Mouse (Mus musculus) thymus, postnatal 0 days (tissue): ENCODE results near the gene Asxl1. TPM values are rescaled to one million over a fixed set of nuclear protein-coding genes. Genes with fewer than 3 reads are reported as not detected.

ENCODE experiments used
- DNase-seq: peaks from one replicate; pipeline ENCODE4 v3.0.0-alpha.2; 2015; ENCODE audit warnings: low spot score
- polyA plus RNA-seq: library from polyadenylated mRNA; unstranded; fragments of >200 nt; fragmentation: Nextera tagmentation; extraction: Ambion mirVana; gene quantifications from 2 replicates; pipeline ENCODE4 v1.2.1, GENCODE M21; 2015

Asxl1 gene
- 13.3 and 15.6 TPM in 2 replicates for polyA plus RNA-seq

DNA sequence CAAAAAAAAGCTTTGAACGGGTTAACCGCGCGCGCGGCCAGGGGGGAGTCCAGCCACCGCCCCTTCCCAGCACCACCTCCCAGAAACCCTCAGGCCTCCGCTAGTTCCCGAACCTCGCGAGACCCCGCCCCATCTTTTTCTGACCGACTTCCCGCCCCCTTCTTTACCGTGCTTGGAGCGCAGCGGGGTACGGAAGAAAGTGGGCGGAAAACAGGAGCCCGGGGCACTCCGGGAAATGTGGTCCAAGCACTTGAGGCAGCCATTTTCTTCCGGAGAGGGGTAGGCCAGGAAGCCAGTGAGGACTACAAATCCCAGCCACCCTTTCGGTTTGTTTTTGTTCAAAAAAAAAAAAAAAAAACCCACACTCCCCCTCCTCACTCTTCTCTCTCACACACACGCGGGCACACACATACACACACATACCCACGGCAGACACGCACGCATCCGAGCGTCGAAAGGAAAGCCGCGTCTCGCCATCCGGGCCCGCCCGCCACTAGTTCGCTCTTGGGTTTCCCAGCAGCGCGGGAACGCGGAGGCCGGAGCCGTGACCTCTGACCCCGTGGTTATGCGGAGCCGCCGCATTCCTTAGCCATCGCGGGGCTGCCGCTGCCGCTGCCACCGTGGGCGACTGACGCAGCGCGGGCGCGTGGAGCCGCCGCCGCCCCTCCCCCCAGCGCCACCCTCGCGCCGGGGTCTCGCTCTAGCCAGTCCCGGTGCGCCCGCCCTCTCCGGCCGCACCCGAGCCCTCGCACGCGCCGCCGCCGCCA, at the start of gene Asxl1:
Gene Asxl1 (plus strand): TSS at position 376 of the 767 bp plus-strand sequence.
- peak; percentile 97 for DNase-seq

DNA sequence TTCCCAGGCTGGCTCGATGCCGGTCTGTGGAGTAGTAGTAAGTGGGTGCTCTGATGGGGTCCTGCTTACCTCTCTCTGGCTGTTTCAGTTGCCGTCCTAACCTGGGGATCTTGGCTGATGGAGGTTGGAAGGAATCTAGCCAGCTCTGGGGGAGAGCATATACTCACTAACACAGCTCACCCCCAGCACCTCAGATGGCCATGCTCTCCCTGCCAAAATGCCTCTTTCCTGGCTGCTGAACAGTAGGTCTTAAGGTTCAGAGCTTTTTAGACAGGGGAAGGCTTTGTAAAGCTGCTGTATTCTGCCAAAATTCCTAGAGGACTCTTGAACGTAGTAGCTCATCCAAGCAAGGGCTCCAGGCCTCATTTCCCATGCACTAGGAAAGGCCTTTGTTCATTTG, 47.9 kb upstream of the Asxl1 start:
- no peak for DNase-seq

DNA sequence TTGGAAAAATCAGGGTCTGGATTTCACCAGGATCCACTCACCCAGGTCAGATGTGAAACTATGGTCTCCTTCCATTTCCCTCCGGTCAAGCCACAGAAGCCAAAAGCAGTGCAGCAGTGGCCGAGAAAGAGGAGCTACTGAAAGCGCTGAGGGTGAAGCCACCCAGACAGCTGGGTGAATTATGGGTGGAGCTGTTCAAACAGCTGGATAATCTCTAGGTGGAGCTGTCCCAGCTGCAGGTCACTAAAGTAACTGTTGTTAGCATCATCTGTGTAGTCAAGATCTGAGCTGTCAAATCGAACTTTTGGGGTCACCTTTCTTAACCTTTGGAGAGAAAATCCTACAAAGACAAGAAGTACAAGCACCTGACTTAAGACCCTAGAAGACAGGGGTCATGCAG, 47.2 kb upstream of the Asxl1 start:
- DNase-seq = no peak

DNA sequence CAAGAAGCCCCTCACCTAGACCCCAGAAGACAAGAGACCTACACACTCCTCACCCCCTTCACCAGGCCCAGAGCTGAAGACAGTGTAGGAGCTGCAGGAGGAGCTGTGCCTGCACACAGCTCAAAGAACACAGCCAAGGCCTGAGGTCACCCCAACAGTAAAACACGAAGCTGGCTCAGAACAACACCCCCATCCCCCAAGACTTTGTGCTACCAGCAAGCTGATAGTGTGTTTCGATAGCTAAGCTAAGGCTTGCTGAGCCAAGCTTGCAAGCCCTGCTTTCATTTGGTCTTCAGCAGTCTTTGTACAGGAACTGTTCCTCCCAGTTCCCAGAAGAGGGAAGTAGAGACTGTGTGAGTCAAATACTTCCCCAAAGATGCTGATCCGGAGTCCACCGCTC, 46.8 kb upstream of the Asxl1 start:
- DNase-seq = no peak

DNA sequence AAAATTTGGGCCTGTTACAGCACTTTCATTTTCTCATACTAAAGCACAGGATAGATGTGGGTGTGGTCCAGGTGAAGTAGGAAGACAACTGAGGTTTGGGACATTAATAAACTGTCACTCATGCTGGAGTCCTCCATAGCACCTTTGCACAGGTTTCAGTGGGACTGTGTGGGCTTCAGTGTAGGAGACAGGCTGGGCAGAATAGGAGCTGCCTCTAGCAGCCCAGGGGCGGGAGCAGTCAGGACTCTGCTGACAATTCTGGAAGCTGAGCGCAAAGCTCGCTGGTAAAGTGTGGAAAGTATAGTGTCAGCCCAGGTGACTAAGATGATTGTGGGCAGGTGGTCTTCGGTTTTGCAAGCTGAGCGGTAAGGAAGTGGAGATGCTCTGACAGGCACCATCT, 44.5 kb upstream of the Asxl1 start:
- DNase-seq = no peak

DNA sequence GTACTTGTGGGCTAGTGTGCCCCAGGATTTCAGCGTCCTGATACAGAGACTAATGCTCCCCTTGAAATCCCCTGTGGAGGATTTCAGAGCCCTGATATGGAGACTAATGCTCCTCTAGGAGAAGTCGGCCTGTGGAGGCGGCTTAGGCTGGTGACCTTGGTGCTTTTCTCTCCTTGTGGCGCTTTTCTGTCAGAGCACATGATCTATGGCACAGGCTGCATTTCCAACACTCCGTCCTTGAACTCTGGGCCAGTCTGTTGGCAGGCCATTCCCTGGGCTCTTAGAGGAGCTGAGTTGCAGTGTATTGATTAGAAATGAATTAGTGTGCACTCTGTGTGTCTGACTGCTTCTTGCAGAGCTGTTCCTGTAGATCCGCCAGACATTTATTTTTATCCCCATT, 40.4 kb upstream of the Asxl1 start:
- no peak for DNase-seq

DNA sequence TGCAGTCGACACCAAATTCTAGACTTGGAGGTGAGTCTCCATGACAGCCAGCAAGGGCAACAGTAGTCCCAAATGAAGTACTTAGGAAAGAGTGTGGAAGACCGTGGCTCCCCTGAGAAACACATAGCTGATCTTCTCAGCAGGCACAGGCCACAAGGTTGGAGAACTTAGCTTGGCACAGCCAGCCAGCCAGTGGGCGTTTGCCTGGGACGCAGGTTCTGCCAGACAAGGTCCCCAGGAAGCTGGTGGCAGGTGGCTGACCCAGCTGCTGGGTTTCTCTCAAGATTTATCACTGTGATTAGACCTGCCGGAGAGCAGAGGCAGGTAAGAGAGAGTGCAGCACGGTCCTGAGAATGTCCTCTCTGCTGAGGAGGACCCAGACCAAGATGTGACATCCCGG, 37.0 kb upstream of the Asxl1 start:
- no peak for DNase-seq

DNA sequence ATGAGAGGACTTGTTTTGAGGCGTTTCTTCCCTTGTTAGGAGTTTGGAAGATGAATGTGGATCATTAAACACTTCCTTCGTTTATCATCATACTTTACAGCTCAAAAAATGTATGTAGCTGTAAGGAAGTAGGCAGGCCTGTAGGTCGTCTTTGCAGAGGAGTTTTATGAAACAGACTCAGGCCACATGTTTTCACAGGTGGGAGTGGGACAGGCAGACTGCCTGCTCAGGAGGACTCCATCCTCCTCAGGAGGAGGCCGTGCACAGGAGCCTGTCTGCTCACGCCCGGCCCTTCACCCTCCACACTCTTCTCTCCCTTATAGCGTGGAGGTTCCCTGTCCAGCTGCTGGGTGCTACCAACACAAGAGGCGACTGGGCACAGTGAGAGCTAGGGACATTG, 36.5 kb upstream of the Asxl1 start:
- no peak for DNase-seq

DNA sequence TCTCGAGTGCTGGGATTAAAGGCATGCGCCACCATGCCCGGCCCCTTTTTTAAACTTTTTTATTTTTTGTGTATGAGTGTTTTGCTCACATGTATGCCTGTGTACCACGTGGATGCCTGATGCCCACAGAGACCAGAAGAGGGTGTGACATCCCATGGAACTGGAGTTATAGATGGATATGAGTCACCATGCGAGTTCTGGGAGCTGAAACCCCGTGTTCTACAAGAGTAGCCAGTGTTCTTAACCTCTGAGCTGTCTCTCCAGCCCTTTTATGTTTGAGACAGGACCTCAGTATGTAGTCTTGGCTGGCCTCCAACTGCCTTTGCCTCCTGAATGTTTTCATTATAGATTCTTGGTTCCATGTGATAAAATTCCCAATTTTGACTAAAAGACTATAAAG, 35.4 kb upstream of the Asxl1 start:
- DNase-seq = no peak

DNA sequence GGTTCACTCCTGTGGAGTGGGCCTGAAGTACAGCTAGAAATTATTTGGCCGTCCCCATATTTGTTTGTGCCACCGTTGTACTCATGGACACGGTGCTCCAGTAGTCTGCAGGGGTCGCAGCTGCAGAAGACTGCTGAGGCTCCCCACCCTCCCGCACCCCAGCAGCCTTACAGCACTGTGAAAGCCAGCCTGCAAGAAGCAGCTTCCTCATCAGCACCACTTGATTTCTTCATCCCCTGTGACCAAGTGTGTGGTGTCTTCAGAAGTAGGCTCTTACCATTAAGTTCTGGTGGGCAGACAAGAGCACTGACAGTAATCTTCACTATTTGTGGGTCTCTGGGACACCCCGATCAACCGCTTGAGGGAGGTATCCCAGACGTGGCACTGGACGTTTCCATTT, 32.7 kb upstream of the Asxl1 start:
- no peak for DNase-seq

DNA sequence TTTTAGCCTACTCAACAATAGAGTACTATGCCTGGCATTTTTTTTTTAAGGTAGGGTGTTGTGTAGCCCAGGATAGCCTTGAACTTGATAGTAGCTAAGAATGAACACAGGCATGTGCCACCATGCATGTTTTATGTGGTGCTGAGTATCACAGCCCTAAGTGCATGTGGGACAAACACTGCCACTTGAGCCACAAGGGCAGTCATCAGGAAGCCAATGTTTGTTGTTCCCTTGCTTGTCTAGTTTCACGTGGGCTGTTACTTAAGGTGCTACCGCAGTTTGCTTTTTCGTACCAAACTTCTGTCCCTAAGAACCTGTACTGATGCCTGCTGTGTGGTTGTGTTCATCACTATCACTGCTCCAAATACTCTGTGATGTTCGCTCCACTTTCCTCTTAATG, 27.2 kb upstream of the Asxl1 start:
- DNase-seq = no peak

DNA sequence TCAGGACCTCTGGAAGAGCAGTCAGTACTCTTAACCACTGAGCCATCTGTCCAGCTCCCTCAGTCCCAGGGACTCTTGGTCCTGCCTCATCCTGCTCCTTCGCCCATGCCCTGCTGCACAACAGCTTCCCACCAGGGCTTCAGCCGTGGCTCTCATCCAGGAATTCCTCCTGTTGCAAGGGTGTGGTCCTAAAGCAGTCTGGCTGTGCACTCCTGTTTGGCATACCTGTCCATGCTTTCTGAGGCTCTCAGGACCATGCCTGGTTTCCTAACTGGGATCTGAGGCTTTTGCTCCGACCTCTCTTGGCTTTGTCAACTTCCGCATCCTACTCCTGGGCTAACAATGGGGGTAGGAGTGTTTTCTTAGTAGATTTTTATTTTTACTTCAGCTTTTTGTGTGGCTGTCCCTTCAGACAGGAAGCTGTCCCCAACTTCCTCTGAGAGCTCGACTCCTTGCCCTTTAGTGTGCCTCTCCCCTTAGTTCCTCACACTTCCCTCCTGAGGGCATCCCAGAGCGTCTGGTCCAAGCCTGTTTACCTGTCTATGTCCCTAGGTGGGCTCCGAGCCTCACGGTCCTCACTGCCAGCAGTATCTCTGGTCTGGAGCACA, 26.5 kb upstream of the Asxl1 start:
- no peak for DNase-seq

DNA sequence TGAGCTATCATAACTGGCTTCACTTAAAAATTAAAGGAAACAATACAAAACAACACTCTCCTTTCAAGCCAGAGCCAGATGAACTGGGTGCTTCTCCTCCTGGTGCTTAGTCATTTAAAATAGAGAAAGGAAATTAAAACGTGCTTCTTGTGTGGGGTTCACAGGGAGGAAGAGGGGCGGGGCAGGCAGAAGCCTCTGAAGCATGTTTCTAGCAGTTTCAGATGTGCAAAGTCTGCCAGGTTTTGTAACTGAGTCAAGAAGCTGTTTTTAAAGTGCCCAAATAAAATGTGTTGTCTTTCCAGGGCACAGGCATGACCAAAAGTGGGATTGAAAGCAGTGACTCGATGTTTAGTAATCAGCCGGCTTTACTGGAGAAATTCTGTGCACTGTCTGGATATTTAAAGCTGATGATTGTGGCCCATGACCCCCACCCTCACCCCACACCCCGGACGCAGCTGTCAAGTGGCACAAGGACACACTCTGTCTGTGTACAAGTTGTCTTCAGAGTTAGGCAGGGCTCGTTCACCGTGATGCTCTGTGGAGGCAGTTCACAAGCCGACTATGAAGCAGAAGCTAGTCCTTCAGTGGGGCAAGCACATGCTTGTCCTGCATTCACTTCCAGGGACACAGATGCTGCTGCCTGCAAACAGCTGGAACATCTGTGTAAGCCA, 19.8 kb upstream of the Asxl1 start:
- peak; percentile 48 for DNase-seq

DNA sequence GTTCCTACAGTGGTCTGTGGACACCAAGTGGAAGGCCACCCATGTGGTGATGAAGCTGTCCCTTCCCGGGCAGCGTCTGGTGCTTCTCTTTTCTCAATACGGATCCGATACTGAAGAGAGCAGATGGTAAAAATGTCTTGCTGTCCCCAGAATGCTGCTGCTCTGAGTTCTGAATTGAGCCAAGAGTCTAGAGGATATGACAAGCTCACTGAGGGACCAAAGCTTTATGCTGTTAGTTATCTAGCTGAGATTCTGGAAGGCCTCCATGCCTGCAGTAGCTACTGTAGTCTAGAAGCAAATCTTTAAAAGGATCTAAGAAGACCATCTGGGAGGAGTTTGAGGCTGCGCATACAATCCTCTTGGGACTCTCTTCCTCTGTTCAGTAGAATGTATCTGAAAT, 13.4 kb upstream of the Asxl1 start:
- no peak for DNase-seq

DNA sequence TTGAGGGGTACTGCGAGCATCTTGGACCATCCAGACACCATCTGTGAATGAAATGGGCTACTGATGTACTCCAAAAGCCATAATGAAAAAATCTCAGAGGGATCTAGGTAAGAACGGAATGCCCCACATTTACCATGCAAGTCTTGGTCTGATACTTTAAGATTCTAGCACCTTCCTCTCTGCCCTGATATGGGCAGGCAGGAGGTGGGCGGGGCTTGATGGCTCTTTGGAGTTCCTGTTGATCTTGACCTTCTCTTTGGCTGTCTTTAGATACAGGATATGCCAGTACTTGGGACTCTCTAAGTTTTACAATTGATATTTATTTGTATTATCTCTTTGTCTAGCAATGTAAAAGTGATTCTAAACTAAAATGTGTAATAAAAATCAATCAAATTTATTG, 12.6 kb upstream of the Asxl1 start:
- DNase-seq = no peak

DNA sequence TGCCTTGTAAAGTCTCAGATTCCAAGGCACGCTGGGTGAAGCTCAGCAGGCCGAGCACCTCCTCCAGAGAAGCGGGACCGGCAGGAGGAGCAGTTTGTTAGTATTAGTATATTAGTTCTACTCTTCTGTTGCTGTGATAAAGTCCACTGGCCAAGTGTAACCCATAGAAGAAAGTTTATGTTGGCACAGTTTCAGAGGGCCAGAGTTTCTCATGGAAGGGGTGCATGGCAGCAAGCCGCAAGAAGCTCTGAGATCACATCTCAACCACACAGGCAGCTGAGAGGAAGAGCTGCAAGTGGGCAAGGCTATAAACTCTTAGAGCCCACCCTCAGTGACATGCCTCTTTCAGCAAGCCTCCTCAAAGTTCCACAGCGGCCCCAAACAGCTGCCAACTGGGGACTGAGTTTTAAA, 11.8 kb upstream of the Asxl1 start:
- peak; percentile 73 for DNase-seq

DNA sequence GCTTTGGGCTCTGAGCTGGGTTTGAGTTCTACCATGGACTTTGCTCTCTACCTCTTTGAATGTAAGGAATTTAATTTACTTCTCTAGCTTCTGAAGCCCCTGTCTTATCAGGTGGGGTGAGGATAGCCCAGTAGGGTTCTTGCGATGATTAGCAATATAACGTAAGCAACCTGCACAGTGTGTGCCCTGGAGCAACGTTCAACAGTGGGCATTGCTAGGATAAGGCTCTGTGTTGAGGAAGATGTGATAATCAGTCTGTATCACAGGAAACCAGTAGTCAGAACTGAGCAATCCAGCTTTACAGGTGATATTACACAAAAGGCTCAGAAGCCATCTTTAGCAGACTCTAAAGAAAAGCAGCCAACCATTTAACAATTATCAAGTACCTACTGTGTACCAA, 11.3 kb upstream of the Asxl1 start:
- DNase-seq = peak; percentile 1

DNA sequence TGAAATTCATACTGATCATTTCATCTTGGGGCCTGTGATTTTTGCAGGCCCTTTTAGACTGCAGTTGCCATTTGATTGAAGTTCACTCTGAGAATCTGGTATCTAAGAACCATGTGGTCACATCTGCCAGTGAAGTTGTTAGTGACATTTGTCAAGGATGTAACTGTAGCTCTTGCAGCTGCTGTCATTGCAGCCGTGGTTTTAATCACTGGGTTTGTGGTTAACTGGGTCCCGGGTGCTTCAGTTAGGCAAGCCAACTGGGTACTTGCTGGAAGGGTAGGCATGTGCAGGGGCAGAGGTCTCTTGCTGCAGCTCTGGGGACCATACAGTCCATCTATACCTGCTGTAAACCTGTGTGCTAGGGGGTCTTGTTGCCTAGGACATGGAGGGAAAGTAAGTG, 9.5 kb upstream of the Asxl1 start:
- peak; percentile 89 for DNase-seq

DNA sequence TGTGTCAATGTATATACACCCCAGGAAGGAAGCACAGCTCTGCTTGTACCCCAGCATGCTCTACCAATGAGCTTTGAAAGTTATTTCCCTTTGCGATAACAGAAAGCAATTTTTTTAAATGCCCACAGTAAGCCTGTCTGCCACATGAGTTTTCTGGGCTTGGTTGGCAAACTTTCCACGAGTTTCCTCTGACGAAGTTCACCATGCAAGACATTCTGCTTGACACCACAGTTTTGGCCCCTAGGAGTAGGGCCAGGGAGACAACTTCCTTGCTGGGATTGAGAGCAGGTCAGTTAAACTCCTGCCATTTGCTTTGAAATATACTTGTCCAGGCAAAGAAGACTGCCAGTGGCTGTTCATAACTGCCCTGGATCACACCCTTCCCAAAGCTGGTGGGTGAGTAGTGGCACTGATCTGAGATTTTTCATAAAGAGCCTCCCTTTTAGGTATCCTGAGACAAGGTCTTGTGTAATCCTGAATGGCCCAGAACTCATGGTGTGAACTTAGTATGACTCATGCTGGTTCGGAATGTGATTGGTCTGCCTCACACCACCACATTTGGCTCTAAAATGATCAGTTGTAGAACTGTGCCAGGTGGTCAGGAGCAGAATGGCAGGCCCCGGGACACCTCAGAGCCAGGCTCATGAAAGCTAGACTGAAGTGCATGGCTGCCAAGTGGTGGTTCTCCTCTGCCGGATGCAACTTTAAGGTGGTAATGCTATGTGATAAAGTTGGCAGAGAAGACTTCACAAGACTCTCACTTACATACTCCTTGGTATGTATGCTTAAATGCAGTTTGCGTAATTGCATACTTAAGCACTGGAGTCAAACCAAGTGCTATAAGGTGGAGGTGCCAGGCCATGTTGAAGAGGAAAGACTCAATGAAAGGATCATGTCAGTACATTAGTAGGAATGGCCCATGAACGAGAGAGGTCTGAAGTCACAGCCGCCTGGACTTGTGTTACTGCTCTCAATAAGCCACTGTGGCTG, 7.0 kb upstream of the Asxl1 start:
- DNase-seq = no peak

DNA sequence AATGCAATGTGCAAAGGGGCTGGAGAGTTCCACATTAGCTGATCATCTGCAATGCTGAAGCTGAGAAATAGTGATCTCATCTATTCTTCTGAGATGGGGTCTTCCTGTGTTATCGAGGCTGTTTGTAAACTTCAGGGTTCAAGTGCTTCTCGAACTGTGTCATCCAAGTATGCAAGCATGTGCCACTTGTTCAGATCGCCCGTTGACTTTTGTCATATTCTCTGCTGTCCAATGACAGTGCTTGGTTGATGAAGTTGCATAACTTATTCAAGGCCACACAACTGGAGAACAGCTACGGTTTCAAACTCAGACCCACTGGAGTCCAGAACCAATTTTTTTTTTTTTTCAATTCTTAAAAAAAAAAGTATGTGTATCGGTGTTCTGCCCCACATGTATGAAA, 3.5 kb upstream of the Asxl1 start:
- no peak for DNase-seq

DNA sequence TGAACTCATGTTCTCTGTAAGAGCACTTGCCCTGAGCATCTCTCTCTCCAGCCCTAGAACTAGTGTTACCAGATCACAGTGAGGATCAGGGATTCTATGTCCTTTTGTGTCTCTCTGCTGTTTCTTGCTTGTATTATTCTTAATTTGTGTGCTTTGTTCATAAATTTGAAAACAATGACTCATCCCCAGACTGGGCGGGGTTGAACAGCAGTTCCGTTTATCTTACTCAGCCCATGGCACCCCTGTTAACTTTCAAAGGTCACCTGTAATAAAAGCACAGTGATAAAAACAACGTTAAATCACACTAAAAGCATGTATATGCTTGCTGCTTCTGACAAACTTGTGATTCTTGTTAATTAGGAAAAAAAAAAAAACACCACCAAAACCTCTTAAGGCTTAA, 3.0 kb upstream of the Asxl1 start:
- no peak for DNase-seq

DNA sequence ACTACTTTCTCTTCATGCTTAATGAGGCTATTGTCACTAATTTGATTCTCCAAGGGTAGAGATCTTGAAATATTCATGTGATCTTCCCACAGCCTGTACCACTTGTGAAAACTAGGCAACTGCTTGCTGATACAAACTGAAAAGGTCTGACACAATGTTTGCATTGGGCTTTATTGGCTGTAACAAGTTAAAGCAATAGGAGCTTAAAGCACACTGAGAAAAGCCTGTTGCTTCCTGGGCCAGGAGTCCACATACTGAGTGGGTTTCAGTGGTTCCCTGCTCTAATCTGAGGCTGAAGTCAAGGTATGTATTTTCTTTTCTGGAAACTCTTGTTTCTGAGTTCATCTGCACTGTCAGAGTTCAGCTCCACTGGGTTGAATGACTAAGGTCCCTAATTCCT, 2.4 kb upstream of the Asxl1 start:
- no peak for DNase-seq
